Mouse (Mus musculus): Measurements from ENCODE around the gene Rhox4d.
"Not testable (repeated sequence)": the region's sequence is repeated elsewhere in the genome, so short reads cannot be mapped to it uniquely, and the experiment has no call there.

Rhox4d gene

DNA sequence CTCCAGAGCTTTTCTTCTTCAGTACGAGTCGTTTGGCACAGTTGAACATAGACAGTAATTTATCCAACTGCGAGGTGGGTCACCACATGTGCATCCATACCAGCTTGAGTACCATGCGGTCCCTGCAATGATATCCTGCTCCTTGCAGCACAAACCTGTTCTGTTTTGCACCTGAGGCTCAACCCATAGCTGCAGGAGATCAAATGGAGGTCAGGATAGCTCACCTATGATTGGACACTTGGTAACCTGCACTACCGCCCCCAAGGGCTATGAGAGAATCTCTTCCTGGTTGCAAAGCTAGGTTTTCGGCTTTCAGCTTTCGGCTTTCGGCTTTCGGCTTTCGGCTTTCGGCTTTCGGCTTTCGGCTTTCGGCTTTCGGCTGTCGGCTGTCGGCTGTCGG is at the start of gene Rhox4d:
TSS of gene Rhox4d (plus strand) at position 301 of the 400 bp plus-strand sequence.
- DNase-seq (ENCODE audit: low read depth, low spot score) = not testable (repeated sequence)

DNA sequence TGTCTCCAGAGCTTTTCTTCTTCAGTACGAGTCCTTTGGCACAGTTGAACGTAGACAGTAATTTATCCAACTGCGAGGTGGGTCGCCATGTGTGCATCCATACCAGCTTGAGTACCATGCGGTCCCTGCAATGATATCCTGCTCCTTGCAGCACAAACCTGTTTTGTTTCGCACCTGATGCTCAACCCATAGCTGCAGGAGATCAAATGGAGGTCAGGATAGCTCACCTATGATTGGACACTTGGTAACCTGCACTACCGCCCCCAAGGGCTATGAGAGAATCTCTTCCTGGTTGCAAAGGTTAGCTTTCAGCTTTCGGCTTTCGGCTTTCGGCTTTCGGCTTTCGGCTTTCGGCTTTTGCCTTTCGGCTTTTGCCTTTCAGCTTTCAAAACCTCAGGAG is 34.1 kb upstream of the Rhox4d start, which contains the start of gene Rhox4c:
TSS of gene Rhox4c (plus strand) at position 301 of the 400 bp plus-strand sequence.
- not testable (repeated sequence) for DNase-seq (ENCODE audit: low read depth, low spot score)

DNA sequence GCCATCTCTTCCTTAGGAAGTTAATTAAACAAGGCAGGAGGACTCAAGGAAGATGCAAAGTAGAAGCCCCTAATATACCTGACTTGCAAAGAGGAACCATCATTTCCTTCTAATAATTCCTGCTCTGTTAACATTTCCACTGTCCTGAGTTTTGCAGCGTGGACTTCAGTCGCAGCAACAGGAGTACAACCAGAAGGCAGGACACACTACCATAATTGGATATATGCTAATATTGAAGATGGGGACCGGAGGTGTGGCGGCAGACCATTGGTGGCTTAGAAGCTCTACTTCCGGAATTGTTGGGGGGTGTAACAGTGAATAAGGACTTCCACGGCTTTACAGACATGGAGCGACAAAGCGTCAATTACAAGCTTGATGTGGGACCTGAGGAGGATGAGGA is 16.0 kb downstream of the Rhox4d start, which contains the start of gene Rhox2e:
TSS of gene Rhox2e (plus strand) at position 301 of the 400 bp plus-strand sequence.
- not testable (repeated sequence) for DNase-seq (ENCODE audit: low read depth, low spot score)

DNA sequence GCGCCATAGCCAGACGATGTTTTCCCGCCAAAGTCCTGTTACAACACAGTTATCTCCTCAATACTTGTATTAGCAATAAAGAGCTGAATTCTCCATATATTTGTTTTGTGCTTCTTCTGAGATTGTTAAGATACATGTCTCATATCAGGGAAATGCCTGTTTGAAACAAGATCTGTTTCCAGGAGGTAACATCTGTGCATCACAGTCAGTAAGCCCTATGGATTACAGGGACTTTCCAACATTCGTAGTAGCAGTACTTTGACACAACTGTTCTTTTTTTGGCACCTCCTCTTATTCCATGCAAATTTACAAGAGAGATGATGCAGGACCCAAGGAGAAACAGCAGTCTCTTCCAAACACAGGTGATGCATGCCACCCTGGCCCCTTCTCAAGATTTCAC is 27.6 kb downstream of the Rhox4d start, which contains the start of gene Rhox3e:
TSS of gene Rhox3e (plus strand) at position 301 of the 400 bp plus-strand sequence.
- DNase-seq (ENCODE audit: low read depth, low spot score) = not testable (repeated sequence)

DNA sequence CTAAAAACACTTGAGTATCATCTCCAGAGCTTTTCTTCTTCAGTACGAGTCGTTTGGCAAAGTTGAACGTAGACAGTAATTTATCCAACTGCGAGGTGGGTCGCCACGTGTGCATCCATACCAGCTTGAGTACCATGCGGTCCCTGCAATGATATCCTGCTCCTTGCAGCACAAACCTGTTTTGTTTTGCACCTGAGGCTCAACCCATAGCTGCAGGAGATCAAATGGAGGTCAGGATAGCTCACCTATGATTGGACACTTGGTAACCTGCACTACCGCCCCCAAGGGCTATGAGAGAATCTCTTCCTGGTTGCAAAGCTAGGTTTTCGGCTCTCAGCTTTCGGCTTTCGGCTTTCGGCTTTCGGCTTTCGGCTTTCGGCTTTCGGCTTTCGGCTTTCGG is 43.0 kb downstream of the Rhox4d start, which contains the start of gene Rhox4e:
TSS of gene Rhox4e (plus strand) at position 301 of the 400 bp plus-strand sequence.
- not testable (repeated sequence) for DNase-seq (ENCODE audit: low read depth, low spot score)
